Mouse (Mus musculus) liver, postnatal 0 days (tissue): Measurements from ENCODE around the gene Odr4.

Source experiments
- CTCF ChIP-seq: sonication (generic); IDR thresholded peaks from 2 replicates; pipeline ENCODE4 v1.5.1; 2016; ENCODE audit warnings: antibody characterized with exemption, low read depth
- EP300 ChIP-seq: IDR thresholded peaks from 2 replicates; pipeline ENCODE4 v1.6.1; 2016; ENCODE audit warnings: antibody characterized with exemption, low read depth, mild to moderate bottlenecking

DNA sequence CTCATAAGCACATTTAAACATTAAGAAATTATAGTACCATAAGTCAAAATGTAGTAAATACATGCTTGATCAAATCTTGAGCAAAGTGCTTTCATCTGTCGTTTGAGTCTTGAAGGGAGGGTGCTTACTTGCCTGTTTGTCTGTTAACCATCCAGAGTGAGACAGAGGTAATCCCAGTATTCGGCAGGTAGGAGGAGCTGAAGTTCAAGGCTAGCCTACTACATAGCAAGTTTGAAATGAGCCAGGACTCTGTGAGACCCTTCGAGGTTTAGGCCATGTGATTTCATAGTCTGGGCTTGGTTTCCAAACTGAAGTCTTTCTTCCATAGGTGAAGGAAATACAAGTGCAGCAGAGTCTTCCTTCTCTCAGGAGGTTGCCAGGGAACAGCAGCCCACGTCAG is 48.9 kb upstream of the Odr4 start:
- TF ChIP-seq CTCF (0 out of 2 replicates have a peak, but pooled peaks have one; percentile 4), EP300 (no peak)
